Mouse (Mus musculus) MEL (cell line): Measurements from ENCODE around the gene 4833439L19Rik. TPM values are rescaled to one million over a fixed set of nuclear protein-coding genes. Genes with fewer than 3 reads are reported as not detected.

Experiments used
- DNase-seq: peaks from one replicate; pipeline ENCODE4 v3.0.0; 2011; ENCODE audit warnings: low read depth, low spot score
- H3K27ac ChIP-seq: 2 replicates; pipeline ENCODE4 v1.5.1; 2012; ENCODE audit warnings: low read depth, mild to moderate bottlenecking, control low read depth, low read length, moderate library complexity; ENCODE audit not compliant: control insufficient read depth
- H3K27me3 ChIP-seq, 2 experiments: fragments of 150-350 bp in 1 of 2; sonication (generic) in 1 of 2; 2 replicates each; pipeline ENCODE4 v1.6.1; 2012; ENCODE audit warnings: low read length in 2 of 2, mild to moderate bottlenecking in 2 of 2, improper control_type of control experiment in 1 of 2, moderate library complexity in 1 of 2; ENCODE audit not compliant: insufficient read depth in 2 of 2, control insufficient read depth in 1 of 2
- H3K36me3 ChIP-seq, 2 experiments: 2 replicates each; pipeline ENCODE4 v1.6.1; 2012 to 2014; ENCODE audit warnings: low read length in 2 of 2, improper control_type of control experiment in 1 of 2, inconsistent platforms in 1 of 2, mild to moderate bottlenecking in 1 of 2; ENCODE audit not compliant: insufficient read depth in 2 of 2, control insufficient read depth in 1 of 2
- H3K4me1 ChIP-seq, 2 experiments: fragments of 150-350 bp in 1 of 2; sonication (generic) in 1 of 2; 2 replicates each; pipeline ENCODE4 v1.6.1; 2012; ENCODE audit warnings: low read length in 2 of 2, improper control_type of control experiment in 1 of 2, mild to moderate bottlenecking in 1 of 2; ENCODE audit not compliant: insufficient read depth in 2 of 2, control insufficient read depth in 1 of 2
- H3K4me3 ChIP-seq, 2 experiments: fragments of 150-350 bp in 1 of 2; sonication (generic) in 1 of 2; 2 replicates each; pipeline ENCODE4 v1.5.1; 2012; ENCODE audit warnings: low read depth in 2 of 2, low read length in 2 of 2, mild to moderate bottlenecking in 2 of 2, moderate library complexity in 2 of 2, control low read depth in 1 of 2, improper control_type of control experiment in 1 of 2; ENCODE audit not compliant: control insufficient read depth in 1 of 2, insufficient read depth in 1 of 2
- H3K79me2 ChIP-seq: 2 replicates; pipeline ENCODE4 v1.6.1; 2012; ENCODE audit warnings: mild to moderate bottlenecking, low read length, moderate library complexity; ENCODE audit not compliant: control insufficient read depth, poor library complexity, insufficient read depth
- H3K9ac ChIP-seq: 2 replicates; pipeline ENCODE4 v1.6.1; 2012; ENCODE audit warnings: low read depth, mild to moderate bottlenecking, control low read depth, low read length, moderate library complexity; ENCODE audit not compliant: control insufficient read depth, poor library complexity, severe bottlenecking
- H3K9me3 ChIP-seq: fragments of 150-350 bp; sonication (generic); replicated peaks from 2 replicates; pipeline ENCODE4 v1.6.1; 2012; ENCODE audit warnings: mild to moderate bottlenecking, low read length, improper control_type of control experiment, moderate library complexity; ENCODE audit not compliant: insufficient read depth
- BHLHE40 ChIP-seq: IDR thresholded peaks from 2 replicates; pipeline ENCODE4 v1.6.1; 2012; ENCODE audit warnings: low read depth, mild to moderate bottlenecking, inconsistent platforms, low read length, improper control_type of control experiment, borderline replicate concordance
- CHD1 ChIP-seq: IDR thresholded peaks from 2 replicates; pipeline ENCODE4 v1.6.1; 2012; ENCODE audit warnings: low read depth, mild to moderate bottlenecking, inconsistent platforms, low read length, improper control_type of control experiment
- CHD2 ChIP-seq: IDR thresholded peaks from 2 replicates; pipeline ENCODE4 v1.6.1; 2011; ENCODE audit warnings: low read length, improper control_type of control experiment
- CTCF ChIP-seq, 3 experiments: IDR thresholded peaks in 2 of 3; conservative IDR thresholded peaks in 1 of 3; 2 replicates each; pipeline ENCODE4 v1.5.1; 2011 to 2012; ENCODE audit warnings: low read length in 3 of 3, low read depth in 2 of 3, mild to moderate bottlenecking in 2 of 3, improper control_type of control experiment in 1 of 3, inconsistent platforms in 1 of 3, mixed read lengths in 1 of 3, moderate library complexity in 1 of 3; ENCODE audit not compliant: control insufficient read depth in 1 of 3, insufficient read depth in 1 of 3, poor library complexity in 1 of 3, severe bottlenecking in 1 of 3
- E2F4 ChIP-seq: IDR thresholded peaks from 2 replicates; pipeline ENCODE4 v1.6.1; 2011; ENCODE audit warnings: low read depth, low read length, improper control_type of control experiment, borderline replicate concordance
- ELF1 ChIP-seq: IDR thresholded peaks from 2 replicates; pipeline ENCODE4 v1.6.1; 2014; ENCODE audit warnings: low read depth, mild to moderate bottlenecking, inconsistent platforms, low read length, improper control_type of control experiment, moderate library complexity
- EP300 ChIP-seq, 2 experiments: IDR thresholded peaks; 2 replicates each; pipeline ENCODE4 v1.6.1; 2011; ENCODE audit warnings: improper control_type of control experiment in 2 of 2, low read length in 2 of 2, low read depth in 1 of 2, mild to moderate bottlenecking in 1 of 2
- ETS1 ChIP-seq: IDR thresholded peaks from 2 replicates; pipeline ENCODE4 v1.6.1; 2012; ENCODE audit warnings: low read depth, mild to moderate bottlenecking, inconsistent platforms, low read length, improper control_type of control experiment, moderate library complexity
- GABPA ChIP-seq: IDR thresholded peaks from 2 replicates; pipeline ENCODE4 v1.6.1; 2012; ENCODE audit warnings: low read depth, mild to moderate bottlenecking, inconsistent platforms, low read length, improper control_type of control experiment, moderate library complexity
- GATA1 ChIP-seq: IDR thresholded peaks from 2 replicates; pipeline ENCODE4 v1.6.1; 2011; ENCODE audit warnings: low read depth, low read length, improper control_type of control experiment
- JUND ChIP-seq: IDR thresholded peaks from 2 replicates; pipeline ENCODE4 v1.6.1; 2011; ENCODE audit warnings: low read depth, mild to moderate bottlenecking, improper control_type of control experiment, low read length
- KAT2A ChIP-seq: conservative IDR thresholded peaks from 2 replicates; pipeline ENCODE4 v1.6.1; 2012; ENCODE audit warnings: low read depth, low read length, improper control_type of control experiment, inconsistent platforms
- MAFK ChIP-seq: IDR thresholded peaks from 2 replicates; pipeline ENCODE4 v1.6.1; 2011; ENCODE audit warnings: low read depth, mild to moderate bottlenecking, low read length, improper control_type of control experiment, borderline replicate concordance
- MAX ChIP-seq: IDR thresholded peaks from 2 replicates; pipeline ENCODE4 v1.6.1; 2011; ENCODE audit warnings: low read length, improper control_type of control experiment
- MAZ ChIP-seq: IDR thresholded peaks from 2 replicates; pipeline ENCODE4 v1.6.1; 2012; ENCODE audit warnings: low read depth, mild to moderate bottlenecking, inconsistent platforms, low read length, improper control_type of control experiment
- MEF2A ChIP-seq: IDR thresholded peaks from 2 replicates; pipeline ENCODE4 v1.6.1; 2014; ENCODE audit warnings: low read depth, mild to moderate bottlenecking, inconsistent platforms, low read length, improper control_type of control experiment; ENCODE audit not compliant: poor library complexity, insufficient replicate concordance, severe bottlenecking; ENCODE audit errors: extremely low read depth
- MXI1 ChIP-seq: IDR thresholded peaks from 2 replicates; pipeline ENCODE4 v1.6.1; 2011; ENCODE audit warnings: mild to moderate bottlenecking, low read depth, low read length, improper control_type of control experiment
- MYB ChIP-seq: IDR thresholded peaks from 2 replicates; pipeline ENCODE4 v1.6.1; 2011; ENCODE audit warnings: mild to moderate bottlenecking, low read depth, low read length, improper control_type of control experiment
- MYC ChIP-seq: IDR thresholded peaks from 2 replicates; pipeline ENCODE4 v1.6.1; 2011; ENCODE audit warnings: low read depth, mild to moderate bottlenecking, low read length, improper control_type of control experiment, moderate library complexity
- NELFE ChIP-seq: IDR thresholded peaks from 2 replicates; pipeline ENCODE4 v1.6.1; 2011; ENCODE audit warnings: low read depth, low read length, improper control_type of control experiment
- NRF1 ChIP-seq: IDR thresholded peaks from 2 replicates; pipeline ENCODE4 v1.6.1; 2014; ENCODE audit warnings: low read depth, mild to moderate bottlenecking, inconsistent platforms, low read length, improper control_type of control experiment, moderate library complexity; ENCODE audit not compliant: poor library complexity, insufficient read depth, severe bottlenecking
- POLR2A ChIP-seq, 2 experiments: IDR thresholded peaks; 2 replicates each; pipeline ENCODE4 v1.6.1; 2011 to 2012; ENCODE audit warnings: low read length in 2 of 2, mild to moderate bottlenecking in 2 of 2, control low read depth in 1 of 2, improper control_type of control experiment in 1 of 2, low read depth in 1 of 2, moderate library complexity in 1 of 2; ENCODE audit not compliant: control insufficient read depth in 1 of 2, insufficient read depth in 1 of 2, poor library complexity in 1 of 2
- POLR2AphosphoS2 ChIP-seq: IDR thresholded peaks from 2 replicates; pipeline ENCODE4 v1.6.1; 2011; ENCODE audit warnings: low read length, improper control_type of control experiment
- POLR2AphosphoS5 ChIP-seq: IDR thresholded peaks from 2 replicates; pipeline ENCODE4 v1.6.1; 2012; ENCODE audit warnings: low read depth, borderline replicate concordance, mild to moderate bottlenecking, inconsistent platforms, low read length, moderate library complexity, mixed read lengths
- RAD21 ChIP-seq: IDR thresholded peaks from 2 replicates; pipeline ENCODE4 v1.6.1; 2011; ENCODE audit warnings: mild to moderate bottlenecking, low read depth, low read length, improper control_type of control experiment
- RCOR1 ChIP-seq: IDR thresholded peaks from 2 replicates; pipeline ENCODE4 v1.6.1; 2012; ENCODE audit warnings: low read depth, mild to moderate bottlenecking, inconsistent platforms, low read length, improper control_type of control experiment
- SIN3A ChIP-seq: IDR thresholded peaks from 2 replicates; pipeline ENCODE4 v1.6.1; 2012; ENCODE audit warnings: low read length, improper control_type of control experiment, inconsistent platforms
- SMC3 ChIP-seq: IDR thresholded peaks from 2 replicates; pipeline ENCODE4 v1.6.1; 2011; ENCODE audit warnings: low read depth, low read length, improper control_type of control experiment
- TAL1 ChIP-seq: IDR thresholded peaks from 2 replicates; pipeline ENCODE4 v1.6.1; 2012; ENCODE audit warnings: mild to moderate bottlenecking, inconsistent platforms, low read length, moderate library complexity, mixed read lengths
- TBP ChIP-seq: IDR thresholded peaks from 2 replicates; pipeline ENCODE4 v1.8.0; 2011; ENCODE audit warnings: low read depth, low read length, improper control_type of control experiment
- TCF12 ChIP-seq: IDR thresholded peaks from 2 replicates; pipeline ENCODE4 v1.6.1; 2014; ENCODE audit warnings: low read depth, mild to moderate bottlenecking, inconsistent platforms, low read length, improper control_type of control experiment, moderate library complexity
- UBTF ChIP-seq: IDR thresholded peaks from 2 replicates; pipeline ENCODE4 v1.6.1; 2012; ENCODE audit warnings: low read depth, mild to moderate bottlenecking, inconsistent platforms, low read length, improper control_type of control experiment, moderate library complexity, borderline replicate concordance; ENCODE audit not compliant: insufficient read depth
- USF1 ChIP-seq: IDR thresholded peaks from 2 replicates; pipeline ENCODE4 v1.6.1; 2014; ENCODE audit warnings: low read depth, mild to moderate bottlenecking, inconsistent platforms, low read length, improper control_type of control experiment, moderate library complexity
- USF2 ChIP-seq, 2 experiments: IDR thresholded peaks; 2 replicates each; pipeline ENCODE4 v1.6.1; 2011 to 2012; ENCODE audit warnings: improper control_type of control experiment in 2 of 2, low read length in 2 of 2, borderline replicate concordance in 1 of 2, inconsistent platforms in 1 of 2, low read depth in 1 of 2, mild to moderate bottlenecking in 1 of 2; ENCODE audit not compliant: insufficient read depth in 1 of 2
- ZC3H11A ChIP-seq: IDR thresholded peaks from 2 replicates; pipeline ENCODE4 v1.6.1; 2012; ENCODE audit warnings: low read depth, mild to moderate bottlenecking, inconsistent platforms, low read length, improper control_type of control experiment
- ZKSCAN1 ChIP-seq: IDR thresholded peaks from 2 replicates; pipeline ENCODE4 v1.6.1; 2012; ENCODE audit warnings: low read depth, mild to moderate bottlenecking, inconsistent platforms, low read length, improper control_type of control experiment, moderate library complexity
- ZMIZ1 ChIP-seq: IDR thresholded peaks from 2 replicates; pipeline ENCODE4 v1.6.1; 2012; ENCODE audit warnings: low read depth, mild to moderate bottlenecking, inconsistent platforms, low read length, improper control_type of control experiment, moderate library complexity
- ZNF384 ChIP-seq: IDR thresholded peaks from 2 replicates; pipeline ENCODE4 v1.6.1; 2012; ENCODE audit warnings: low read depth, mild to moderate bottlenecking, inconsistent platforms, low read length, improper control_type of control experiment
- polyA plus RNA-seq, 2 experiments: library from polyadenylated mRNA; stranded (reverse) in 1 of 2; unstranded in 1 of 2; fragments of >175 nt in 1 of 2; fragments of >200 nt in 1 of 2; gene quantifications; 2 replicates each; pipeline versions ENCODE4 v1.2.1 to v1.2.4; 2012; ENCODE audit warnings: low replicate concordance in 2 of 2, low read depth in 1 of 2; ENCODE audit not compliant: insufficient read length in 2 of 2, insufficient read depth in 1 of 2, missing spikeins in 1 of 2
- total RNA-seq: library from RNA; depleted of rRNA; stranded (reverse); fragments of 300-350 nt; gene quantifications from 2 replicates; pipeline ENCODE4 v1.2.3, GENCODE M21; 2012

The 4833439L19Rik gene
- total and polyA plus RNA-seq, 3 experiments = 34.2 to 53.8 TPM; not detected in 1

- Histone ChIP-seq H3K36me3 (peaks cover 3 to 14% of the 10 kb centered on the region in 2 experiments), H3K9me3 (no peaks in the 10 kb centered on the region), H3K27ac (no peak overlapping the region), H3K4me3 (no peak overlapping the region), H3K4me1 (peaks cover 7 to 14% of the 10 kb centered on the region in 2 experiments), H3K79me2 (no peaks in the 10 kb centered on the region), H3K27me3 (no peaks in the 10 kb centered on the region), H3K9ac (no peak overlapping the region)
- DNase-seq = peak; percentile 76
- TF ChIP-seq SIN3A = no peak; the same call in 1 of the 2 replicates
- TF ChIP-seq POLR2A (IDR thresholded peaks at IDR 0.05; ENCODE audit: control insufficient read depth in 1 of 2, insufficient read depth in 1 of 2, low read depth in 1 of 2, low read length in 2 of 2, poor library complexity in 1 of 2) = no peak
- no peak for TF ChIP-seq KAT2A
- TF ChIP-seq ZNF384 = peak; percentile 77
- TF ChIP-seq TAL1 = peak; percentile 32
- no peak for TF ChIP-seq SMC3
- TF ChIP-seq EP300 (IDR thresholded peaks at IDR 0.05; ENCODE audit: low read depth in 1 of 2, low read length in 2 of 2) = peak; percentile 47 to 50
- TF ChIP-seq MAZ = no peak
- no peak for TF ChIP-seq JUND
- TF ChIP-seq MAX = no peak
- TF ChIP-seq BHLHE40 = no peak
- no peak for TF ChIP-seq E2F4
- TF ChIP-seq ETS1 = no peak
- TF ChIP-seq CHD1 = no peak
- TF ChIP-seq ZKSCAN1 = no peak
- no peak for TF ChIP-seq RAD21
- peak; percentile 17; the same call in 1 of the 2 replicates for TF ChIP-seq TCF12
- no peak for TF ChIP-seq NRF1
- TF ChIP-seq MEF2A = no peak
- TF ChIP-seq ELF1 = no peak
- TF ChIP-seq MXI1 = no peak
- no peak for TF ChIP-seq UBTF
- no peak for TF ChIP-seq GABPA
- no peak for TF ChIP-seq NELFE
- no peak for TF ChIP-seq USF1
- TF ChIP-seq POLR2AphosphoS5 = no peak
- peak; percentile 43; the same call in 1 of the 2 replicates for TF ChIP-seq TBP
- no peak for TF ChIP-seq ZMIZ1
- peak; percentile 79 for TF ChIP-seq GATA1
- no peak for TF ChIP-seq ZC3H11A
- TF ChIP-seq MYB = no peak
- TF ChIP-seq CTCF (IDR thresholded peaks at IDR 0.05 in 2 of 3, conservative IDR thresholded peaks at IDR 0.05 in 1 of 3; ENCODE audit: control insufficient read depth in 1 of 3, insufficient read depth in 1 of 3, low read depth in 2 of 3, low read length in 3 of 3, poor library complexity in 1 of 3, severe bottlenecking in 1 of 3) = no peak
- TF ChIP-seq CHD2 = no peak
- no peak for TF ChIP-seq USF2 (IDR thresholded peaks at IDR 0.05; ENCODE audit: borderline replicate concordance in 1 of 2, insufficient read depth in 1 of 2, low read depth in 1 of 2, low read length in 2 of 2)
- TF ChIP-seq MAFK = no peak
- TF ChIP-seq RCOR1 = peak; percentile 14; the same call in 1 of the 2 replicates
- no peak for TF ChIP-seq POLR2AphosphoS2
- TF ChIP-seq MYC = no peak
Observed at GRCm38 (mm10) chr13:54532134-54532533, 33.1 kb downstream of the 4833439L19Rik start.
